Mouse (Mus musculus) spleen, postnatal 14 days (tissue): ENCODE results near the gene Phlpp2.

Source experiments
- DNase-seq, 2 experiments: peaks; one replicate each; pipeline ENCODE4 v3.0.0; 2021 to 2022; ENCODE audit warnings: low spot score in 2 of 2

The Phlpp2 gene

DNA sequence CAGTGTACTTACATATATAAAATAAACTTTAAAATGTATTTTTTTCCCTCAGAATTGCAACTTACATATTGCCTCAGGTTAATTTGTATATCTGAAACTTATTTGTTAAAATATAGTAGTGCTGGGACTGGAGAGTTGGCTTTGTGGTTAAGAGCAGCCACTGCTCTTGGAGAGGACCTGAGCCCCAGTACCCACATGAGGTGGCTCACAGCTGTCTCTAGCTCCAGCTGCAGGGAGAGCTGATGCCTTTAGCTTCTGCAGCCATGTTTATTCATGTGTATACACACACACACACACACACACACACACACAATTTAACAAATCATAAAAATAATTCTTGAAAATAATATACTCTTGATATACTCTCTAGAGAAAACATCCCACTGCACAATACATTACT, 34.0 kb downstream of the Phlpp2 start:
- no peak for DNase-seq

DNA sequence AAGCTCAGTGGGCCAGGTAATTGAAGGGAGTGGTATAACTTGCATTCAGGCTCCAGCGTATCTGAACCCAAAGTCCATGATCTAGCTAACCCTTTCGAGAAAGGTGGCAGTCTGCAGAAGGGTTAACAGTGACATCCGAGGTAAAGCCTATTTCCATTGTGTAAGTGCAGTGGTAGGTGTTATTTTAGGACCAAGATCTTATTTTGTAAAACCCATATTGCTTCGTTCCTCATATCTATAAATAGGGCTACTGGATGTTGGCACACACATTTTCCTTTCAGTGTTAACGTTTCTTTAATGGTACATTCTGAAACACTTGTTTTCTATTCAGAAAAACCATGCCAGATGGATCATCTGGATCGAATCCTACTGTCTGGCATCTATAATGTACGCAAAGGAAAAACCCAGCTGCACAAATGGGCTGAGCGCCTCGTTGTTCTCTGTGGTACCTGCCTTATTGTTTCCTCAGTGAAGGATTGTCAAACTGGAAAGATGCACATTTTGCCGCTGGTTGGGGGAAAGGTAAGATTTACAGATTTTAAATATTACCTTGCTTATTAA, 35.6 kb downstream of the Phlpp2 start:
- DNase-seq = no peak

DNA sequence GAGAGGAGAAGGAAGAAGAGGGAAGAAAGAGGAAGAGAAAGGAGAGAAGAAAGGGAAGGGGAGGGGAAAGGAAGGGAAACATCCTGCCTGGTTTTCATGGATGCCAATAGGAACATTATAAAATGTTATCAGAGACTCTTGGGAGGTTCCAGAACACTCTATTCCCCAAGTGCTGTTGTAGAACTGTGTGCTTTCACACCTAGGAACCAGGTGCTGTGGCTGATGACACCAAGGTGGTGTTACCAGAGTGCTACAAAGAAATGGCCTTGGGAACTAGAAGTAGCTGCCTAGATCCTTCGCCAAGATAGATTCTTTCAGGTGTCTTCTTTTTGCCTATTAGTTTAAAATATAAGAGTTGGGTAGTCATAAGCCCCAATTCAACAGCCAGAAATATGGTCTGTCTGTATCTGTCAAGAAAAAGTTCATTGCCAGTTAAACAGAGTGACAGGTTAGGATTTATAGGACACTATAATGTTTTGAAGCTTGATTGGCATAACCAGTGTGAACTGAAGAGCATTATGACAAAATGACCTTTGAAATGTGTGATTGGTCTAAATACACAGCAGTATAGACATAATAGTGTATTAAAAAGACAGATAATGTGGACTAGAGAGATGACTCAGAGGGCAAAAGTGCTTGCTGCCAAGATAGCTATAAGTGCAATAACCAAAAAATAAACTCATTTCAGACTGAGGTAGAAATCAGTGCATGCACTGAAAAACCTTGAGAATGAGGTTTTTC, 36.8 kb downstream of the Phlpp2 start:
- DNase-seq = no peak

DNA sequence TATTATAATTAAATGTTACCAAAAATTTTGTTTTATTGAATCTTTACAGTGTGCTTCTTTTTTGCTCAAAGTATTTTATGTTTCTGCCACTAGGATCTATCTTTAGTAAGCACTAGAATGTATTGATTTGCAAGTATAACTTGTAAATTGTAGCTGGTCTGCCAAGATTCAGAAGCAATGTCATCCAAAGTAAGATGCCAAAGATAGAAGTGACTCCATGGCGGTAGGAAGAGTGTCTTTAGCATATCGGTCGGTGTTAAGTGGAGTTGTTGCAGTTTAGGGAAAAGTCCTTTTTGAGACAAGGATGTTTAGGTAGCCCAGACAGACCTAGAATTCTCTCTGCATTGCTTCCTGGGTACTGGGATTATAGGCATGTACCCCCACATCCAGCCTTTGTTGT, 38.6 kb downstream of the Phlpp2 start:
- DNase-seq = no peak

DNA sequence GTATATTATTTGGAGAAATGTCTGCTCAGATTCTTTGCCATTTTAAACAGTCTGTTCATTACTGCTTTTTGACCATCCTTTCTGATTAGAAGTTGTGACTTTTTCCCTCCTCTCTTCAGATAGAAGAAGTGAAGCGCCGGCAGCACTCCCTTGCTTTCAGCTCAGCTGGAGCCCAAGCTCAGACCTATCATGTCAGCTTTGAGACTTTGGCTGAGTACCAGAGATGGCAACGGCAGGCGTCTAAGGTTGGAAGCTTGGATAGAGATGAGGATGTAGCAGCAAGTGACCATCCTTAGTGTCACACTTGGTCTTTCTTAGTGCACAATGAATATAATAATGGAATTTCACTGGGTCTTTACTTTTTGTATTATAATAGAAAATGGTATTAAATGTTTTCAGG, 39.0 kb downstream of the Phlpp2 start:
- no peak for DNase-seq

DNA sequence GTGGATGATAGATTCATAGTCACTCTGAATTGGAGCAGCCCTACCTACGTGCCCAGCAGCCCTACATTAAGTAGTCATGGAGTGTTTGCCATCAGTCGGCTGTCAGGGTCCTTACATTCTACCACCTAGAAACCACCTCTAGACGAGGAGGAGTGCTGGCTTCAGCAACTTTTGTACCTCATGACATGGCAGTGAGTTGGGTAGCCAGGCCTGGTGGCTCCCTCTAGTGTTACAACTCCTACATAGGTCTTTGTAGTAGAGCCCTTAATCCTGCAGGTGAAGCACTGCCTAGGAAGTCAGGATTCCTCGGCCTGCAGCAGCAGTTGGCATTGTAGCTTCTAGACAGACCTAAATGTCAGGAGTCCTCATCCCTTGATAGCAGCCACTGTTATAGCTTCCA, 48.9 kb downstream of the Phlpp2 start:
- DNase-seq = peak in 1 of 2 experiments; percentile 36

DNA sequence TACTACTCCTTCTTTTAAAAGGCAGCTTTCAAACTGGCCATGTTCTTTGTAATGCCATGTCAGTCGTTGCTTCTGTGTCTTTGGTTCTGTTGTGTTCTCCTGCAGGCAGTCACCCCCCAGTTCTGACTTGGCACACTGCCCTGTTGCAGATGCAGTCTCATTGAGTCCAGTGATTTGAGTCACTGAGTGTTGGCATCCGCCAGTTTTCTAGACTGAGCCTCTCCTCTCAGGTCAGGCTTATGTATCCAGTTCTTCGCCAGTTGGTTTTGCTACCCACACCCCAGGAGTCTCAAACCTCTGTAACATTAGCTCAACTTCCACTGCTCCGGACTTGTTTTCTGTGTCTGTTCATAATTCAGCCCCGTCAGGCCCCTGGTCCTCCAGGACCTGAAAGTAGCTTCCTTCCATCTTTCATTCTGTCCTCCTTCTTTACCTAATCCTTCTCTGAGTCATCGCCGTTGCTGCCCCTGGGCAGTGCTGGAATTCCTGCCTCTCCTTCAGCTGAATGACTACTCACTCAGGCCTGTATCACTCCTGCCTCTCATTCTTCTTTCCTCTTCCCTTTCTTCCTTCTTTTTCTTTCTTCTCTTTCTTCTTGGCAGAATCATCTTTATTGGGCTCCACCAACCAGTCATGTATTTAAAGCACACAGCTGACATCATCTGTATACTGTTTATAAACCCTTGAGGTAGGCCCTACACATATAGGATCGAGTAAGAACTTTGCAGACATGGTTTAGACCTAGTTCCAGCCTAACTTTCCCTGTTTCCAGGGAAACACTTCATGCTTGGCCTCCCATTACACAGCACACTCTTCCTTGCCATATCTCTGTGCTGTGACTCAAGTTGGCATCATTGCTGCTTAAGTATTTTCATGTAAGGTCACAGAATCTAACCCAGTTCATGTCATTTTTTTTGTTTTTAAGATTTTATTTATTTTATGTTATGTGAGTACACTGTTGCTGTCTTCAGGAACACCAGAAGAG, 52.4 kb downstream of the Phlpp2 start:
- no peak for DNase-seq

DNA sequence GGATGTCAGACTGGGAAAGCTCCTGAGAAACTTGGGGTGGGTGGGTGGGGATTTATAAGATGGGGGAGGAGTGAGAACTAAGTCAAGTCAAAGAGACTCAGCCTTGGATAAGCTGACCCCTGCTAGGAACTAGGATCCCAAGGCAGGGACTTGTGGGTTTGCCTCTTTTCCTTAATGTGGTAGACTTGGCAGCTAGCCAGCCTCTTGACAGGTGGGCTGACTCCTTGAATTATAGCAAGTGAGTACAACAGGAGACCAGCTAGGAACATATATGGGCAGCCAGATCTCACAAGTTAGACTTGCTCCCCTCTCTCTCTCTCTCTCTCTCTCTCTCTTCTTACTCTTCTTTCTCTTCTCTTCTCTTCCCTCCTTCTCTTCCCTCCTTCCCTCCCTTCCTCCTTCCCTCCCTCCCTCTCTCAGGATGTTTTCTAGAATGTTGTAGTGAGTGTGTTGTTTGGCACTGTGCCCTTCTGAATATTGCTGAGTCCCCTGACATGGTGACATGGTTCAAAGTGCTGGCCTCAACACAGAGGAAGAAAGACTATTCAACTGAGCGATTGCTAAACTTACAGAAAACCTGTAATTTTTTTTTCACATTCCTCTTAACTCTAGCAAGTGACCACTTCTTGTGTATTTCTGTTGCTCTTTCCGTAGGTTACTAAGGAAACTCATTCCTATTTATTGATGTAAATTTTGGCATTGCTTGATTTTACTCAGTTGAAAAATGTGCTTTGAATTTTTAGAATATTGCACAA, 73.4 kb downstream of the Phlpp2 start:
- no peak for DNase-seq

DNA sequence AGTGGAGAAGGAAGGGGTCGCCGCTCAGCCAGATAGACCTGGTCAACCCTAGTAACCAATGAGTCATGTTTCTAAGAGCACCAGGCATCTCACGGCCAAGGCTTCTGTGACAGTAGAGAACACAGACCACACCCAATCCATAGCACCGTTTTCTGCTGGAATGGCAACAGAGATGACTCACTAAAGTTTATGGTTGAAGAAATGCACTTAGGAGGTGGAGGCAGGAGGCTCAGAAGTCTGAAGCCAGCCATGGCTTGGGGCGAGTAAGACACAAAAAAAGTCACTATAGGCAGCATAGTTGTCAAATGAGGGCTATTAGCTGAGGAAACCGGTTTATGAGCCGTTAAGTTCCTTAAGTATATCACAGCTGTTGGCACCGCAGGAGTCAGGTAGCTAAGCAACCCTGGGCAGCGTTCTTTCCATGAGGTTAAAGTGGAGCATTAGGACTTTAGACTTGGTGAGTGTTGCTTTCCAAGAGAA, 76.9 kb downstream of the Phlpp2 start:
- DNase-seq = no peak

DNA sequence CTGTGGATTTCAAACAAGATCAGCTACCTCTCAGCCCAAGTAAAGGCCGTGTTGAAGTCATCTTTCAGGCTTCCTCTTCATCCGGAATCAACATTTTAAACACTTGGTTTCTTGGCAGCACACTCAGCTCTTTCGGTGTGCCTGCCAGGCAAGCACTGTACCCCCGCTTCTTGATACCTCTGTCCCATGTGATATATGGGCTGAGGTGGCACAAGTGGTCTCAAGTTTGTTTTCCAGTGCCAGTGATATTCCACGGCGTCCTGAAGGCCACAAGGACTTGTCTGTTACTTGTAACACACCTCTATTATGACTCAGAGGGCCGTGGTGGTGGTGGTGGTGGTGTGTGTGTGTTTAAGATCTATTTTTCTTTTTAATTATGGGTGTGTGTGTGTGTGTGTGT, 77.4 kb downstream of the Phlpp2 start:
- DNase-seq = no peak

DNA sequence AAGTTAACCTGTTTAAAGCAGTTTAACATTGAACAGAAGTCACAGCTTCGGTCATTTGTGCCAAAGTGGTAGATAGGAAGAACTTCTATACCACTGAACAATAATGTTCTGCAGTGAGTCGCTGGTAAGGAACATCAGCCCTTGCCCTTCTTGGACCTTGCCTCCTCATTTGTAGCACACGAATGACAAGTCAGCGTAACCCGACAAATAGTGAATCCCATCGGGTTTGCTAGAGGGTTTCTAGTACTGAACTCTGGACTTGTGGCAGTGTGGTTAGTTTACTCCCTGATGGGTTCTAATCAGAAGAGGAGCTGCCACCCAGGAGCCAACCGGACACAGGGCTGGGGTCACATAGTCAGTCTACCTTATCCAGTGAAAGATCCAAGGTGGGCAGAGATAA, 77.9 kb downstream of the Phlpp2 start:
- DNase-seq = no peak

DNA sequence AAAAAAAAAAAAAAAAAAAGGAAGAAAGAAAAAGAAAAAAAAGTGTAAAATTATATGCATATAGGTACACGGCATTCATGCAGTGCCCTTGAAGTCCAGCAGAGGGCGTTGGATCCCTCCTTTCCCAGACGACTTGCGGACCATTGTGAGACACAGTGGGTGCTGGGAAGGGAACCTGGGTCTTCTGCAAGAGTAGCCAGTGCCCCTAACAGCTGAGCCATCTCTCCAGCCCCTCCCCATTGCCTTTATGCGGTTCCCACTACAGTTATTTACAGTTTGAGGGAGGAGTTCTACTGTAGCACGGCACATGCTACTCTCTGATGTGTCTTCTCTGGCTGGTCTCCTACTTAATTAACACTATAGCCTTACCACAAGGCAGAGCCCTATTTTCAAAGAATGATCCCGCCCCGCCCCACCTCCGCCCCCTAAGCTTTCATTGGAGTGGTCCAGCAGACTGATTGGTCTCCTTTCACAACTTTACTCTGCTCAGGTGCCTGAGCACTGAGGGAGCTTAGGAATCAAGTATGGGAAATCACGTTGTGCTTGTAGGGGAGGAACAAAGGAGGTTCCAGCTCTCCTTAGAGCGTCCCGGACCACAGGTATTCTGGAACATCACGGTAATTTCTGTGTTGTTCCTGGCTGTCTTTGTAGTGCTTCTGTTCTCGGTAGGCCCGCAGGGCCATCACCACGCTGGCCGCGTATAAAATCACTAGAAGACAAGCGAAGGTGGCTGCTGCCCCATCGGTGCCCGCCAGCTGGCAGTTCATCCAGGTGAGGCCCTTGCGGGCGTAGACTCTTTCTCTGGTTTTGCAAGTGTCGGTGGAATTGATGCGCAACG, 79.3 kb downstream of the Phlpp2 start:
- DNase-seq = no peak

DNA sequence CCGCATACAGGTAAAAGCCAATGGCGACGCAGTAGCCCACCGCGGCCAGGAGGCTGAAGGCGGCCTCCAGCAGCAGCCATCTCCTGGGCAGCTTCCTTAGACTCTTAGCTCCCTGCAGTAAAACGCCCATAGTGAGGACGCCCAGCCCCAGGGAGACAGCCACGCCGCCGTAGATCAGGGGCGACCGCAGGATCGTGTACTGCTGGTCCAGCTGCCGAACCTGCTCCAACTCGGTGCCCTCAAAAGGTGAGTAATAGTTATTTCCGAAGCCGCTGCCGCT, 79.9 kb downstream of the Phlpp2 start:
- no peak for DNase-seq

DNA sequence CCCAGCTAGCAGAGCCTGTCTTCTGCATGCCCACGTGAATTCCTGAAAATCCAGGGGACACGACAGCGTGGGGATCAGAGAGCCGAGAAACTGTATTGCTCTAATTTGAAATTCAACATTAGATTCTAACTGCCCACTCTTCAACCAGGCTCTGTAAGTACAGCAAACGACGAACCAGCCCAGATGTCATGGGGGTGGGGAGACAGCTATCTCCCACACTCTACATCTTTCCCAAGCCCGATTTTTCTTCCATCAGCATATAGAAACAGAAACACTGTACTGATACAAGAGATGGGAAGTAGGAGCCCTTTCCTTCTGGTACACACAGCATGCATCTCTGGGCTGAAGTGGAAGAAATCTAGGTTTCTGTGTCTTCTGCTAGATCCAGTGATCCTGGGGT, 83.8 kb downstream of the Phlpp2 start:
- no peak for DNase-seq

DNA sequence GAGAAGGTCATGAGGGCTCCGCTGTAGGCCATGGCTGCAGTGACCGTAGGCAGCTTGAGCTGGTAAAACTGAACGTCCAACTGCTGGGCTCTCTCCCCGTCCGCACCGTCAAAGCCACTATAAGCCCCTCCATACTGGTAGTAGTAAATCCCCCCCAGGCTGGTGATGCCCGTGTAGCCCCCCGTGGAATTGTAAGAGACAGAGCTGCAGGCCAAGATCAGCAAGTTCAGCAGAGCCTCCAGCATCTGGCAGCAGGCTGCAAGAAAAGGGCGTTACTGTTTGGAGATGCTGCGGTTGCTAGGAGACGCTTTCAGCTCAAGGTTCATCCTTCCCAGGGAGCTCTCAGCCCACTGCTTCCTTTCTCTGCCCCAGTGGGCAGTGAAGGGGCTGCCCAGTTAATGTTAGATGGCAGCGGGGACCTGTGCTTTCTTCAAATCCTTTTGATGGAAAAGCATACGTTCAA, 86.2 kb downstream of the Phlpp2 start:
- DNase-seq = no peak

DNA sequence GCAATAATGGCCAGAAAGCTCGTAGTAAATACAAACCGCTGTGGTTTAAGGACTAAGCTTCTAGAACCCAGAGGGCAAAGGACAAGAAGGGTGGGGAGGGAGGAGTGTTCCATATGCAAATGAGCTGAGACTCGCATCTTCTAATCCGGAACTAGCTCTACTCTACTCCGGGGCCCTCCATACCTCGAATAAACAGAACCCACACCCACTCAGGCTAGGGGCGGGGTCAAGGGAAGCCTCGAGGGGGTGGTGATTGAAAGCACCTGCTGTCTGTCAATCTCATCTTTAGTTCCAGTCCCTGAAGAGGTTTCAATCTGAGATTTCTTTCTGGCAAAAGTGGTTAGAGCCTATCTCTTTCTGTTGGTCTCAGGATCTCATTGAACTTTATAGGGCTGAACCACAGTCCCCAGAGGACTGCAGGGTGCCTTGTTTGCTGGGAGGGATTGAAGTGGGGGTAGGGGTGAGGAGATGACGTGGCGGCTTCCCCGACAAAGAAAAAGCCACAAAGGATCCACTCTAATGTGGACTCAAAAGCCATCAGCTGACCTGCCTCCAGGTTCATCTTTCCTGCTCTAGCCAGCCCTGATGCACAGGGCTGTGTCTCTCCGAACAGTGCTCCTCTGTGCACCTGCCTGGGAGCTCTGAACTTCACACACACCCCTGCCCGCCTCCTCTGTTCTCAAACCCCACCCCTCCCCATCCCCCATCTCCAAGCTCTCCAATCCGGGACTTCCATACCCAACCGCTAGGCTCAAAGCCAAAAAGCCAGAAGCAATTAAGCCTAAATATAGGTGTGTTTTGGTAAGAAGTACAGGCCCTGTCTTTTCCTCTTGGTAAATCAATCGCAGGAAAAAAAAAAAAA, 89.1 kb downstream of the Phlpp2 start:
- DNase-seq = peak in 1 of 2 experiments; percentile 64

DNA sequence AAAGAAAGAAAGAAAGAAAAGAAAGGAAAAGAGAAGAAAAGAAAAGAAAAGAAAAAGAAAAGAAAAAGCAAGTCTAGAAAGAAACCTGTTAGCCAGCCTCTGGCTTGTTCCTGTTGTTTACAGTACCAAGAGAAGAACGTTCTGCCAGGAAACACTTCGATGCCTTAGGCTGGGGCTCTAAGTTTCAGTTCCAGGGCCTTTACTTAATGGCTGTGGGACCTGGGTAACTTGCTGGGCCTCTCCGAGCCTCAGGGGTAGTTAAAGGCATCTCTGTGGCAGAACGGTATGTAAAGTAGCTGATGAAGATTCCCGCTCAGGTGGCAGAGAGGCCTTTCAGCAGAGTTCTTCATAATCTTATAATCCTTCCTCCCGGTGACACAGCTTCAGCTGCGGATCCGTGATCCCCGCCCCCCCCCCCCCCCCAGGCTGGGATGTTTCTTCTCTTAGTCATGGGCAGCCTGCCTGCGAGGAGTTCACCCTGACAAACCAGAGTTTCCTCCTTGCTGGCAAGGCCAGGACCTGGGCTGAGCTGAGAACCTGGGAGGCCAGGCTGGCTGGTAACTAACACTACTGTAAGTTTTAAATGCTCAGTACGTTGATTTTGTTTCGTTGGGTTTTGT, 89.8 kb downstream of the Phlpp2 start:
- no peak for DNase-seq

DNA sequence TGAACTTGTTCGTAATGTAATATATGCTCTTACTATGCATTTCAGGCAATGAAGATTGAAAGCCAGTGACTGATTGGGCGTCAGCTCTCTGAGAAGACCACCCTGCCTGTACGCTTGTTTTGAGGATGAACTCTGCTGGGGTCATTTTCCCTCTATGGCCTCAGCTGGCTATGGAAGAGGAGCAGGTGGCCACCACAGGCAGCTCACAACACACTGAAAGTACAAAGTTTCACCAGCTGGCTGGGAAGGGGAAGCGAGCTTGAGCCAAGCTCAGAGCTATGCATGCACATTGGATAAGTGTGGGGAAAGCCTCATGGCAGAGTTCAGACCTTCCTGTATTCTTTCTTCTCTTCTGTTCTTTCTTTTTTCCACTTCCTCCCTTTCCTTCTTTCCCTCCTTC, 90.8 kb downstream of the Phlpp2 start:
- no peak for DNase-seq

DNA sequence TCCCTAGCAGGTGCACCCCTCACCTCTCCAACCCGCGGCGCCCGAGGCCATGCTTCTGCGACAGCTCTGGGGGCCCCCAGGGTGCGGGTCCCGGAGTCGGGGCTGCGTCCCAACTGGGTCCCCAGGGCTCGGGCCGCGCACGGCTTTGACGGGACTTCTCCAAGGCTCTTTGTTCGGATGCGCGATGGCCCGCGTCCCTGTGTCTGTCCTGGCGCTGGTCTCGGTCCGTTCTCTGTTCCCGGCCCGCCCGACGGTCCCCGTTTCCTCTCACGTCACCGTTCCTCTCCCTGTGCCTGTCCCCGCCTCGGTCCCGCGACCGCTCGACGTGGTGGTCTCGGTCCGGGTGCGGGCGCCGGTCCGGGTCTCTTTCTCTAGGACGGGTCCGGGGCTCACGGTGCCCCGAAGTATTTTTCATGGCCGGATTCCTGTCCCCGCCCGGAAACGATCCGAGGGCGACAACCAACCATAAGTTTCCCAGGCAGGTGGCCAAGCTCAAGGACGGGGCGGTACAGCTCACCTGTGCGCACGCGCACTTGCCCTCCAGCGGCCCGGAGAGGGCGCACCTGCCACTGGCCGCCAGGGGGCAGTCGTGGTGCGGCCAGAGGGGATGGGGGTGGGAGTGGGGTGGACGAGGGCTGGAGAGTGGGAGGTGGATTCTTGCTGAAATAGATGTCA, 93.5 kb downstream of the Phlpp2 start, which contains the start of gene Marveld3:
Gene Marveld3, minus strand, starts transcription at position 511 of the 675 bp plus-strand sequence.
- peak in 1 of 2 experiments; percentile 33 for DNase-seq
